Mouse (Mus musculus) liver, adult 2 months (tissue): ENCODE results near the gene Tek.

ENCODE experiments used
- CTCF ChIP-seq: fragments of 200-500 bp; IDR thresholded peaks from 2 replicates; pipeline ENCODE4 v1.5.1; 2011; ENCODE audit warnings: low read depth, low read length, control low read depth
- POLR2A ChIP-seq: fragments of 200-500 bp; IDR thresholded peaks from 2 replicates; pipeline ENCODE4 v1.6.1; 2011; ENCODE audit warnings: low read length, control low read depth; ENCODE audit not compliant: insufficient read depth; ENCODE audit errors: extremely low read depth

- no peak for TF ChIP-seq CTCF
- no peak for TF ChIP-seq POLR2A
Observed at GRCm38 (mm10) chr4:94765217-94765616, 26.1 kb downstream of the Tek start.
